Mouse (Mus musculus) layer of hippocampus, adult 2 months (tissue): ENCODE data around the gene Slc28a3. TPM values are rescaled to one million over a fixed set of nuclear protein-coding genes. Genes with fewer than 3 reads are reported as not detected.
A peak's percentile ranks its signal among the peaks of the same experiment; 100 is the strongest.

Experiments used
- DNase-seq, 2 experiments: peaks; one replicate each; pipeline ENCODE4 v3.0.0; 2022; ENCODE audit warnings: low spot score in 2 of 2
- H3K27ac ChIP-seq: fragments of 200-600 bp; 2 replicates; pipeline ENCODE4 v1.8.1; 2022
- H3K4me3 ChIP-seq: fragments of 200-600 bp; 2 replicates; pipeline ENCODE4 v1.8.1; 2022; ENCODE audit warnings: mild to moderate bottlenecking
- CTCF ChIP-seq: fragments of 200-600 bp; conservative IDR thresholded peaks from 2 replicates; pipeline ENCODE4 v1.8.1; 2022; ENCODE audit warnings: antibody characterized with exemption, mild to moderate bottlenecking, moderate library complexity
- total RNA-seq, 2 experiments: library from RNA; stranded (reverse); gene quantifications; 2 replicates each; pipeline ENCODE4 v1.2.3; 2021

Gene Slc28a3
- total RNA-seq, 2 experiments from 2014 or later, result 0.10 TPM; not detected in 1

- no peak for DNase-seq
- TF ChIP-seq CTCF, result no peak
- Histone ChIP-seq H3K27ac (no peak overlapping the region), H3K4me3 (no peak overlapping the region)
Measured at GRCm38 (mm10) chr13:58534861-58535260, 75.8 kb downstream of the Slc28a3 start.

GRCm38 (mm10) chr13:58534216-58534841 is 76.3 kb downstream of the Slc28a3 start:
- Histone ChIP-seq H3K4me3 (no peak overlapping the region), H3K27ac (no peak overlapping the region)
- no peak for DNase-seq
- no peak for TF ChIP-seq CTCF

- Histone ChIP-seq H3K27ac (no peak overlapping the region), H3K4me3 (no peak overlapping the region)
- no peak for DNase-seq
- TF ChIP-seq CTCF, result peak; percentile 21; the same call in 1 of the 2 replicates
Measured at GRCm38 (mm10) chr13:58524581-58524980, 86.1 kb downstream of the Slc28a3 start.

- no peak for DNase-seq
- Histone ChIP-seq H3K4me3 (no peak overlapping the region), H3K27ac (no peak overlapping the region)
- TF ChIP-seq CTCF, result no peak
Measured at GRCm38 (mm10) chr13:58523761-58524117, 86.9 kb downstream of the Slc28a3 start.

GRCm38 (mm10) chr13:58523011-58523760 is 87.5 kb downstream of the Slc28a3 start:
- Histone ChIP-seq H3K27ac (no peak overlapping the region), H3K4me3 (no peak overlapping the region)
- no peak for TF ChIP-seq CTCF
- no peak for DNase-seq

GRCm38 (mm10) chr13:58521331-58522030 is 89.2 kb downstream of the Slc28a3 start:
- no peak for TF ChIP-seq CTCF
- DNase-seq, result no peak
- no peak overlapping the region for H3K4me3 ChIP-seq
- H3K27ac ChIP-seq, result no peak overlapping the region

- H3K4me3 ChIP-seq, result no peak overlapping the region
- H3K27ac ChIP-seq, result no peak overlapping the region
- DNase-seq, result no peak
- TF ChIP-seq CTCF, result no peak
Measured at GRCm38 (mm10) chr13:58520580-58521330, 89.9 kb downstream of the Slc28a3 start.

GRCm38 (mm10) chr13:58520028-58520427 is 90.6 kb downstream of the Slc28a3 start:
- H3K4me3 ChIP-seq, result no peak overlapping the region
- no peak for DNase-seq
- no peak overlapping the region for H3K27ac ChIP-seq
- TF ChIP-seq CTCF, result no peak

- TF ChIP-seq CTCF, result peak; percentile 52
- DNase-seq, result no peak
- no peak overlapping the region for H3K27ac ChIP-seq
- no peak overlapping the region for H3K4me3 ChIP-seq
Measured at GRCm38 (mm10) chr13:58516277-58516676, 94.4 kb downstream of the Slc28a3 start.

- no peak for DNase-seq
- H3K4me3 ChIP-seq, result no peak overlapping the region
- no peak overlapping the region for H3K27ac ChIP-seq
- TF ChIP-seq CTCF, result no peak
Measured at GRCm38 (mm10) chr13:58515635-58516034, 95.0 kb downstream of the Slc28a3 start.

- H3K4me3 ChIP-seq, result no peak overlapping the region
- H3K27ac ChIP-seq, result no peak overlapping the region
- peak; percentile 81 for TF ChIP-seq CTCF
- DNase-seq, result no peak
Measured at GRCm38 (mm10) chr13:58514147-58514727, 96.4 kb downstream of the Slc28a3 start.

- no peak for TF ChIP-seq CTCF
- no peak for DNase-seq
- H3K4me3 ChIP-seq, result no peak overlapping the region
- H3K27ac ChIP-seq, result no peak overlapping the region
Measured at GRCm38 (mm10) chr13:58511926-58512325, 98.8 kb downstream of the Slc28a3 start.
